Mouse (Mus musculus) megakaryocyte, embryonic 14.5 days (primary cell): ENCODE results near the gene Gm15737. TPM values are rescaled to one million over a fixed set of nuclear protein-coding genes. Genes with fewer than 3 reads are reported as not detected.

ENCODE experiments used
- H3K27me3 ChIP-seq: replicated peaks from 2 replicates; pipeline ENCODE3; 2012; ENCODE audit warnings: inconsistent platforms
- H3K36me3 ChIP-seq: replicated peaks from 2 replicates; pipeline ENCODE3; 2012; ENCODE audit warnings: low read length, inconsistent platforms, mixed read lengths
- H3K4me1 ChIP-seq: 2 replicates; pipeline ENCODE4 v1.6.1; 2012; ENCODE audit warnings: inconsistent platforms
- H3K4me3 ChIP-seq: replicated peaks from 2 replicates; pipeline ENCODE3; 2012; ENCODE audit warnings: moderate library complexity, mild to moderate bottlenecking, inconsistent platforms
- H3K9me3 ChIP-seq: 2 replicates; pipeline ENCODE4 v1.6.1; 2012; ENCODE audit warnings: inconsistent platforms
- FLI1 ChIP-seq: IDR thresholded peaks from 2 replicates; pipeline ENCODE4 v1.6.1; 2012; ENCODE audit warnings: low read length, inconsistent platforms, mixed read lengths
- GATA1 ChIP-seq: IDR thresholded peaks from 3 replicates; pipeline ENCODE4 v1.6.1; 2012; ENCODE audit warnings: mixed read lengths, low read length, inconsistent platforms, borderline replicate concordance
- polyA plus RNA-seq: library from polyadenylated mRNA; stranded (reverse); fragments of >175 nt; gene quantifications from 2 replicates; pipeline ENCODE4 v1.2.3, GENCODE M21; 2012; ENCODE audit warnings: low replicate concordance; ENCODE audit not compliant: insufficient read depth

Gene Gm15737
- polyA plus RNA-seq, 1 experiment = not detected

DNA sequence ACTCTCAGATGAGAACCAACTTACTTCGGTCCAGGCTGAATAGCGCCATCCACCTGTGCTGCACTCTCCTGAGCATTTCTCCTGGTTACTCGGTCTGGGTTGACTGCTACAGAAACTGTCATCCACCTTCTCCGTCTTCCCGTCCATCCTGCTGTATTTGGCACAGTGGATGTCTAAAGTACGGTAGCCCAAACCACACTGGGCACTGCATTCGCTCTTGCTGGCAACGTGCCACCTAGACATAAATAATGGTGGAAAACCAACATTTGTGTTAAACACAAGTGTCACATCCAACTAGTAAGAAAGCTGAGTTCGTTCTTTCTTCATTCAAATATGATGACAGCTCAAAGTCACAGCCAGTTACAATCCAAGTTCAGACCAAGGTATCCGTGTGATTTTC is 3.6 kb downstream of the Gm15737 start:
- H3K27me3 ChIP-seq = no peaks in the 10 kb centered on the region
- H3K4me1 ChIP-seq = no peaks in the 10 kb centered on the region
- TF ChIP-seq GATA1 (no peak), FLI1 (no peak)
- H3K36me3 ChIP-seq = no peaks in the 10 kb centered on the region
- H3K9me3 ChIP-seq = peaks cover 24% of the 10 kb centered on the region
- no peak overlapping the region for H3K4me3 ChIP-seq

DNA sequence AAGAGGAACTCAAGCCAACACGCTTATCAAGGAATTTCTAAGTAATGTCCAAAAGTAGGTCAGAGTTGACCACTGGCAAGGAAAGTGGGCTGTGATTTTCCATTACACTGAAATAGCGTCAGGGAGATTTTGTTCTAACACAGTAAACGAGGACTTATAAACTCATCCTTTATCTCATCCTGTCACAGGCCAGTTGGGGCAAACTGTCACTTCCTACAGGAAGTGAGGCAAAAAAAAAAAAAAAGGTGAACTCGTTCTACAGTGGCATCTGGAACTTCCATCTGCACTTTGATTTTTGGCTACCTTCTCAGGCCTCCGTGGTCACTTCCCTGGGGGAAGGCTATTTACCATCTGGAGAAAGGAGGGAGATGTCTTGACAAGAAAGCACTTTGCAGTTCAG is 5.7 kb downstream of the Gm15737 start:
- TF ChIP-seq FLI1 = no peak
- TF ChIP-seq GATA1 = no peak
- Histone ChIP-seq H3K9me3 (peaks cover 22% of the 10 kb centered on the region), H3K27me3 (no peaks in the 10 kb centered on the region), H3K4me3 (no peak overlapping the region), H3K36me3 (no peaks in the 10 kb centered on the region), H3K4me1 (no peaks in the 10 kb centered on the region)

DNA sequence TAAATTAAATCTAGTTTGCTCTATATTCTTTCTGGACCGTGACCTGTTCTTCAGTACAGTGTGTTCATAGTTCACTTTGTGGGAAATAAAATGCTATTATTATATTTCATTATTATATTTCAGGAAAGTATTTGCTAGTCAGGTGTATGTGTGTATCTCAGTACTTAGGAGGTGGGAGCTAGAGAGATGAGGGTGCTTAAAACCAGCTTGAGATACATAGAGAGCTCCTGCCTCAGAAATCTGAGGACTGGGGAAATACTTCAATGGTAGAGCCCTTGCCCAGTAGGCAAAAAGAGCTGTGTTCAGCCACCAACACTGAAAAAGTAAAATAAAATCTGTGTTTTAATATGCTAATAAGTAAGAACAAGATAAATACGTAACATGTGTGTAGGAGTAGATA is 6.2 kb downstream of the Gm15737 start:
- H3K4me1 ChIP-seq = no peaks in the 10 kb centered on the region
- no peaks in the 10 kb centered on the region for H3K36me3 ChIP-seq
- no peak for TF ChIP-seq GATA1
- TF ChIP-seq FLI1 = no peak
- H3K27me3 ChIP-seq = no peaks in the 10 kb centered on the region
- H3K4me3 ChIP-seq = no peak overlapping the region
- H3K9me3 ChIP-seq = peaks cover 18% of the 10 kb centered on the region

DNA sequence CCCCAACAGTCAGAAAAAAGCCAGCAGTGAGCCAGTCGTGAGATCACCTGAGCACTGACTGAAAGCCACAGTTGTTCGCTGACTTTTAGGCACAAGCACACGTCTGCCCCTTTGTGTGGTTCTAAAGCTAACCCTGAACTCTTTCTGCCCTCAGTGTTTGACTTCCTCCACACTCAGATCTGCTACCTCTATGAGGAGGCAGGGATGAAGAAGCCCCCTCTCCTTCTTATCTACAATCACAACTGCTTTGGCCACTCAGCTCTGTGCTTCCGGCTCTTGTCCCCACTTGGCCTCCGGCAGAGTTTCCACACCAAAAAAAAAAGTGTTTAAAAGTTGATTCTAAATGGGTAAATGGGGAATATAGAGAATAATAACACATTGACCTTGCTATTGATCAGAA is 7.0 kb downstream of the Gm15737 start:
- peaks cover 23% of the 10 kb centered on the region for H3K9me3 ChIP-seq
- TF ChIP-seq FLI1 = no peak
- TF ChIP-seq GATA1 = no peak
- H3K4me3 ChIP-seq = no peak overlapping the region
- no peaks in the 10 kb centered on the region for H3K36me3 ChIP-seq
- no peaks in the 10 kb centered on the region for H3K4me1 ChIP-seq
- H3K27me3 ChIP-seq = no peaks in the 10 kb centered on the region

DNA sequence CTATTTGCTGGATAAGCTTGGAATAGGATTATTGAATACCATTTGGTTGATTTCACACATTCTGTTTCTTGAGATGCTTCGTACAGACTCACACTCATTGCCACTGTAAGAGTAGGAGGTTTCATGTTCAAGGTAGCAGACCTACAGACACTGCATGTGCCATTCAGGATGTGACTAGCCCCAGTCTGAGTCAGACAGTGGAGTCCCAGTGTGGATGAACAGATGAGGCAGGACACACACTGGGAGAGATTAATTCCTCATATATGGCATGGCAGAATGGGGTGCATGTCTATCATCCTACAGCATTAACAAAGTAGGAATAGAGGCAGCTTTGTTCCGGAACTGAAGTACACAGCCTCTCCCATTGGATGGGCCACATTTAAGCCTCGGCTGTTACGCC is 8.1 kb downstream of the Gm15737 start:
- Histone ChIP-seq H3K4me3 (no peak overlapping the region), H3K9me3 (peaks cover 18% of the 10 kb centered on the region)
- TF ChIP-seq FLI1 = no peak
- no peak for TF ChIP-seq GATA1

DNA sequence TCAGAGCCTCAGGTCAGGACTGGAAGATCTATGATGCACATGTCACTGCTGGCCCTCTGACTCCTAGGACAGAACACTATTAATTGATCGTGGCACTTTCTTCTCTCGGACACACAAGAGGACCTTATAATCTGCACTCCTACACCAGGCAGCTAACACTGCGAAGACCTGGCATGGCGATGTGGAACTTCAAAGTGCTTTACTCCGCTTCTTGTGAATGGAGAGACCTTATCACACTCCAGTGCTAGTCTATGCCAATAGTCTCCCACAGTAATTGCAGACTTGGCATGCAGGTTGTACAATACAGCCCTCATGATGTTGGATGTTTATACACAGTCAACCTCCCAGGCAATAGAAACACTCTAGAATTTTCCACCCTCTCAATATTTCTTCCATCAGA is 9.6 kb downstream of the Gm15737 start:
- Histone ChIP-seq H3K36me3 (no peaks in the 10 kb centered on the region), H3K27me3 (no peaks in the 10 kb centered on the region), H3K9me3 (peaks cover 18% of the 10 kb centered on the region; the same call in 1 of the 2 replicates), H3K4me1 (no peaks in the 10 kb centered on the region), H3K4me3 (no peak overlapping the region)
- TF ChIP-seq GATA1 (no peak), FLI1 (no peak)

More for the DNA sequence above, 8.1 kb downstream of the Gm15737 start:
- no peaks in the 10 kb centered on the region for H3K36me3 ChIP-seq
- no peaks in the 10 kb centered on the region for H3K4me1 ChIP-seq
- no peaks in the 10 kb centered on the region for H3K27me3 ChIP-seq

DNA sequence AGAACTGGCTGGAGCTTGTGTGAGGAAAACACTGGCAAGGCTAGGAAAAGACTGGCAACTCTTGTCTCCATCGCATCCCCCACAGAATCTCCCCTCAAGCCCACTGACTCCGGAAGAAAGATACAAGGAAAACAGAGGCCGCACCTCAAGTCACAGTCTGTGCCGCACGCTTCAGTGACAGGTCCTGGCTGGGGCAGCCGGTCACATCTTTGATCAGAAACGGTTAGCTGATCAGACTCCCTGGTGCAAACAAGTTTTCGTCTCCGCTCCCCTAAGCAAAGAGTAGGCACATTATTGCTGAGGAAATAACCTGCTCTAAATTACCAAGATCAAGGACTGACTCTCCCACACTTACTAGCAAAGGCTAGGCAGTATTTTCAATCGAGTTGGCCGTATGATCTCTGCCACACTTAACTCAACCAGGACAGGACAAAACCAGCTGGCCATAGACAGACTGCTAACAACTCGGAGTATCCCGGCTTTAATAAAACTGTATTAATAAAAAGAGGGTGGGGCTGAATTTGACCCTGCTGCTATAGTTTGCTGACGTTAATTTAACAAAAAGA is 10.6 kb downstream of the Gm15737 start:
- Histone ChIP-seq H3K4me3 (no peak overlapping the region), H3K4me1 (no peaks in the 10 kb centered on the region), H3K9me3 (peaks cover 18% of the 10 kb centered on the region; the same call in 1 of the 2 replicates), H3K27me3 (no peaks in the 10 kb centered on the region), H3K36me3 (no peaks in the 10 kb centered on the region)
- TF ChIP-seq GATA1 (no peak), FLI1 (no peak)

DNA sequence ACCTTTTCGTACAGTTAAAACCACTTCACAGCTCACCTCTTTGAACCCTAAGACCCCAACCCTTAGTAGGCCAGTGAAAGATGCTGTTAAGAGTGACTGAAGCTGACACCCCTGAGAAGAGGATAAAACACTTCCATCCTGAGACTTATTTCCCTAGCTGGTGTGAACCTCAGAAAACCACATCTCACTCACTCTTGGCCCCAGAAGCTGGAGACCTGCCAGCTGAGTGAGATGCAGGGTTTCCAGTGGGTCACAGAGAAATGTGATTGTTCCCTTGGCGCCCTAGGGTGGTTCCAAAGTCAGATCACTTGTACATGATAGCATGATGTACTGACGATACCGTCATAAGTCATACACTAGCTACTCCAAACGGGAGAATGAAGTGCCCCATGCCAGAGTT is 13.3 kb downstream of the Gm15737 start:
- peaks cover 12% of the 10 kb centered on the region; the same call in 1 of the 2 replicates for H3K9me3 ChIP-seq

DNA sequence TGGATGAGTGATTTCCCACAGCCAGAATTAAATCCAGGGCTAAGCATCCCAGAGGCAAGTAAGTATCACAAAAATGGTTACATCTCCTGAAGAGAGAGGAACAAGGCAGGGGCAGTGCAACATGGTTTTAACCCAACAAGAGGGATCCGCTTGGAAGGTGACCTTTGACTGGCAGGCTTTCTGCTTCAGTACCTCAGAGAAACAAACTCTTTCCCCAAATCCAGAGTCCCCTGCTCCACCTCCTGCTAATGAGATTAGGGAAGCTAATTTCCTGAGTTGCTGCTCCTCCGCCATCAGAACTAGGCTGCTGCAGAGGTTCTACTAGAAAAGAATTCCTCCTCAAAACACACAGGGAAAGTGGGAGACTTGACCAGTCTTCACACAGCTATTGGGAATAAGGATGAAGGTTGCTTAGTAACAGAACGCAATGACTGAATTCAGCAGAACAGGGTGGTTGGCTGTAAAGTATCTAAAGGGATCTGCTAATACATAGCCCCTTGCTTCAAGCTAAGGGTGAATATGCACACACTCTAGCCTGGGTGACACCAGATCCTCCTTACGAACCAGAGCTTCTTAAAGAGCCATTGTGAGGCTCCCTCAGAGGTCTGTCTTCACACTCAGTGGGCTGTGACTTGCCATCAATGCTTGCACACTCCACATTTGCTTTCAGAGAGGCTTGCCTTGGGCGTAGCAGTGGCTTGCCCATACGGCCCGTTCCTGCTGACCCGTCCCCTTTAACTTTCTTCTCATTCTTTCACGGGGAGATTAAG is 14.2 kb downstream of the Gm15737 start:
- Histone ChIP-seq H3K4me1 (no peaks in the 10 kb centered on the region), H3K4me3 (no peak overlapping the region), H3K27me3 (no peaks in the 10 kb centered on the region), H3K36me3 (no peaks in the 10 kb centered on the region), H3K9me3 (peaks cover 11% of the 10 kb centered on the region; the same call in 1 of the 2 replicates)
- TF ChIP-seq GATA1 (no peak), FLI1 (no peak)

More for the DNA sequence above, 13.3 kb downstream of the Gm15737 start:
- Histone ChIP-seq H3K4me1 (no peaks in the 10 kb centered on the region), H3K4me3 (no peak overlapping the region), H3K36me3 (no peaks in the 10 kb centered on the region), H3K27me3 (no peaks in the 10 kb centered on the region)
- TF ChIP-seq GATA1 = no peak
- no peak for TF ChIP-seq FLI1

DNA sequence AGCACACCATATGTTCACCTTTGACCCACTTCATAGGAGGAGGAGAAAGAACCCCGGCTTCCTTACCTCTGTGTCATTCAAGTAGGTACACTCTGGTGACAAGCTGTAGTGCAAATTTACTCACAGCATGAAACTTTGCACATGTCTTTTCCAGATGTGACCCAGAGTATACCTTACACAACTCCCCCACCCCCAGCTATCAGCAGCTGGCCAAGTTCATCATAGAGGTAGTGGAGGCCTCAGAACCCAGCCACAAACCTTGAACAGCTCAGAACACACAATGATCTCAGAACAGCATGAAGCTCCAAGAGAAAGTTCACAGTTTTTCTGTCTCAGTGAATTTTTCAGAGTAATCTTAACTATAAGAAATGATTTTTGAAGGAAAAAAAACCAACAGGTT is 22.4 kb downstream of the Gm15737 start:
- Histone ChIP-seq H3K4me1 (no peaks in the 10 kb centered on the region), H3K4me3 (no peak overlapping the region), H3K27me3 (no peaks in the 10 kb centered on the region), H3K36me3 (no peaks in the 10 kb centered on the region), H3K9me3 (peaks cover 28% of the 10 kb centered on the region; the same call in 1 of the 2 replicates)
- no peak for TF ChIP-seq GATA1
- TF ChIP-seq FLI1 = no peak
